Mouse (Mus musculus): ENCODE measurements around the gene 9530002B09Rik.

The 9530002B09Rik gene

DNA sequence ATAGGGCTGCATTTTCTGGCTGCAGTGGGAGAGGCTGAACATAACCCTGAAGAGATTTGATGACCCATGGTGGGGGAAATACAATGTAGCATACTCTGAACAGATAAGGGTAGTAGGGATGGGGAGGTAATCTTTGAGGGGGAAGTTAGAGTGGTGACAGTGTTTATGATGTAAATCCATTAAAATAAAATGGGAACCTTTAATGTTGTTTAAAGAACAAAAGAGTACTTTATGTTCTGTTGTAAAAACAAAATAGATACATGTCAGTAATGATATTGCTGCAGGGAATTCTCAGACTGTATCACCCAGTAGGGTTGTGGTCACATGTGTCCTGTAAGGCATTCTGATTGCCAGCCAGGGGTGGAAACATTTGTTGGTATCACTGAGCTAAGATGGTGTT is at the start of gene 9530002B09Rik:
TSS of gene 9530002B09Rik (plus strand) at position 301 of the 400 bp plus-strand sequence.
- no peak for DNase-seq (ENCODE audit: inconsistent age in 2 of 2, low spot score in 1 of 2)
